Mouse (Mus musculus) lung, postnatal 14 days (tissue): ENCODE results near the gene Stat3.

Source experiments
- DNase-seq: peaks from one replicate; pipeline ENCODE4 v3.0.0; 2021

Gene Stat3

GRCm38 (mm10) chr11:100850038-100850777, 89.1 kb downstream of the Stat3 start, which contains the start of gene Stat5b:
TSS of gene Stat5b (minus strand) at chr11:100850724.
- DNase-seq, result peak; percentile 80

- no peak for DNase-seq
Observed at GRCm38 (mm10) chr11:100849456-100850037, 89.8 kb downstream of the Stat3 start.

- DNase-seq, result no peak
Observed at GRCm38 (mm10) chr11:100848789-100849379, 90.5 kb downstream of the Stat3 start.

- DNase-seq, result no peak
Observed at GRCm38 (mm10) chr11:100848080-100848479, 91.3 kb downstream of the Stat3 start.

GRCm38 (mm10) chr11:100847572-100847971, 91.8 kb downstream of the Stat3 start:
- no peak for DNase-seq

GRCm38 (mm10) chr11:100845793-100846192, 93.5 kb downstream of the Stat3 start:
- no peak for DNase-seq

- no peak for DNase-seq
Observed at GRCm38 (mm10) chr11:100844121-100844520, 95.2 kb downstream of the Stat3 start.

- no peak for DNase-seq
Observed at GRCm38 (mm10) chr11:100843070-100843669, 96.2 kb downstream of the Stat3 start.

- no peak for DNase-seq
Observed at GRCm38 (mm10) chr11:100842025-100842424, 97.3 kb downstream of the Stat3 start.

GRCm38 (mm10) chr11:100840866-100841265, 98.5 kb downstream of the Stat3 start:
- DNase-seq, result peak; percentile 54

GRCm38 (mm10) chr11:100839523-100839922, 99.8 kb downstream of the Stat3 start:
- no peak for DNase-seq

- DNase-seq, result no peak
Observed at GRCm38 (mm10) chr11:100838894-100839293, 100.4 kb downstream of the Stat3 start.

GRCm38 (mm10) chr11:100836923-100837702, 102.2 kb downstream of the Stat3 start:
- DNase-seq, result no peak
